Mouse (Mus musculus) hindbrain, postnatal 0 days (tissue): ENCODE results near the gene Copa. TPM values are rescaled to one million over a fixed set of nuclear protein-coding genes. Genes with fewer than 3 reads are reported as not detected.

ENCODE experiments used
- ATAC-seq: fragments of 200-750 bp; cut with Nextera tagmentation; 2 replicates; pipeline ENCODE4 v1.8.0; 2017; ENCODE audit warnings: mild to moderate bottlenecking, moderate TSS enrichment, moderate library complexity
- DNase-seq: peaks from one replicate; pipeline ENCODE4 v3.0.0-alpha.2; 2015; ENCODE audit warnings: low spot score
- H3K27ac ChIP-seq: fragments of 300-500 bp; sonication (generic); 2 replicates; pipeline ENCODE4 v1.5.1; 2014; ENCODE audit warnings: mild to moderate bottlenecking
- H3K27me3 ChIP-seq: fragments of 300-500 bp; sonication (generic); 2 replicates; pipeline ENCODE4 v1.6.1; 2014; ENCODE audit warnings: low read length, mixed read lengths; ENCODE audit not compliant: insufficient read depth
- H3K36me3 ChIP-seq: fragments of 300-500 bp; sonication (generic); 2 replicates; pipeline ENCODE4 v1.6.1; 2014; ENCODE audit warnings: low read length, mixed read lengths; ENCODE audit not compliant: insufficient read depth
- H3K4me1 ChIP-seq: fragments of 300-500 bp; sonication (generic); 2 replicates; pipeline ENCODE4 v1.6.1; 2014; ENCODE audit warnings: antibody characterized with exemption, low read length, mixed read lengths; ENCODE audit not compliant: insufficient read depth
- H3K4me2 ChIP-seq: fragments of 300-500 bp; sonication (generic); 2 replicates; pipeline ENCODE4 v1.6.1; 2014; ENCODE audit warnings: low read depth, mild to moderate bottlenecking, low read length, moderate library complexity, mixed read lengths
- H3K4me3 ChIP-seq: fragments of 300-500 bp; sonication (generic); 2 replicates; pipeline ENCODE4 v1.5.1; 2014; ENCODE audit warnings: low read length
- H3K9ac ChIP-seq: fragments of 300-500 bp; sonication (generic); replicated peaks from 2 replicates; pipeline ENCODE4 v1.6.1; 2014; ENCODE audit warnings: mild to moderate bottlenecking, low read length, moderate library complexity, mixed read lengths
- H3K9me3 ChIP-seq: fragments of 300-500 bp; sonication (generic); 2 replicates; pipeline ENCODE4 v1.6.1; 2016; ENCODE audit warnings: low read length, mixed read lengths
- CTCF ChIP-seq: IDR thresholded peaks from 2 replicates; pipeline ENCODE4 v1.5.1; 2016; ENCODE audit warnings: antibody characterized with exemption, control low read depth, low read depth
- WGBS: fragments of 180-500 bp; shearing (Covaris S2); extraction: QIAGEN DNeasy Blood & Tissue Kit; methylation state at CpG from one replicate; pipeline ENCODE4 v1.1.7; 2014; 5-methylcytosine and 5-hydroxymethylcytosine counted together
- polyA plus RNA-seq: library from polyadenylated mRNA; unstranded; fragments of >200 nt; fragmentation: Nextera tagmentation; extraction: Ambion mirVana; gene quantifications from 2 replicates; pipeline ENCODE4 v1.2.1, GENCODE M21; 2015
- total RNA-seq: library from RNA; depleted of rRNA; stranded (reverse); fragments of >200 nt; gene quantifications from 2 replicates; pipeline ENCODE4 v1.2.3, GENCODE M21; 2014

The Copa gene
- total and polyA plus RNA-seq, 2 experiments from 2014 or later = 142 to 191 TPM

DNA sequence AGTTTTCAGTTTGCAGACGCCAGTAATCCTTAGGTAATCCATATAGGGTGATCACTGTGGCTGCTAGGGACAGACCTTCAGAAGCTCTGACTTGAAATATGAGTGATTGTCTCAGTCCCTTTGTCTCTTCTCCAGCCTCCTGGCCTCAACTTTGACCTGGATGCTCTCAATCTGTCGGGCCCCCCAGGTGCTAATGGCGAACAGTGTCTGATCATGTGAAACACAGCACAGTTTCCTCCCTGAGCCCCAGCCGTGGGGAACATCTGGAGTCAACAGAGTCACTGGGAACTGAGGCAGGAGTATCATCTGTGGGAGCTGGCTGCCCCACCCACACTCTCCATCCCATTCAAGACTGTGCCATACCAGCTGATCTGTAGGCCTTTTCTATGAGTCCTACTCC lies 51.7 kb downstream of the Copa start:
- WGBS = 89% methylated on average over 4 of the region's 4 CpGs
- peaks cover 52% of the 10 kb centered on the region for H3K36me3 ChIP-seq
- H3K4me1 ChIP-seq = no peaks in the 10 kb centered on the region

DNA sequence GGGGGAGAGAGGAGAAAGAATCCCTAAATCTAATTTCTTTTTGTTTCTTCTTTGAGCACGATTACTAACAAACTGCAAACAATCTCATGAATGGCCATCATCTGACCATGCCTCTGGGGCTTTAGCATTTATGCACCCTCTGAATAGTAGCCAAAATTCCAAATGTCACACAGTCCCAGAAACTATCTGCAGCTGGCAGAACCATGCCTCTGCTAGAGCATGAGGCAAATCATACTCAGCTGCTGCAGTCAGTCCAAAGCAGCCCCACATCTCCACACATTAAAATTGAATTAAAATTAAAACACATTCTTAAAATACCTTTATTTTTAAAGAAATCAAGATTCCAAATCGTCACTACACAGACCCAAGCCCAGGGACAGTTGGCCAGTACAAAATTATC lies 57.8 kb downstream of the Copa start:
- Histone ChIP-seq H3K27me3 (no peaks in the 10 kb centered on the region), H3K9ac (no peak overlapping the region), H3K4me3 (no peak overlapping the region), H3K27ac (no peak overlapping the region), H3K4me1 (no peaks in the 10 kb centered on the region), H3K9me3 (no peaks in the 10 kb centered on the region), H3K36me3 (peaks cover 2% of the 10 kb centered on the region; the same call in 1 of the 2 replicates), H3K4me2 (no peak overlapping the region)
- ATAC-seq (no peak), DNase-seq (no peak)
- no peak for TF ChIP-seq CTCF
- 82% methylated on average over 2 of the region's 2 CpGs for WGBS

More for the DNA sequence above, 51.7 kb downstream of the Copa start:
- ATAC-seq = no peak
- Histone ChIP-seq H3K9ac (no peak overlapping the region), H3K4me2 (no peak overlapping the region), H3K4me3 (no peak overlapping the region), H3K9me3 (no peaks in the 10 kb centered on the region), H3K27ac (no peak overlapping the region), H3K27me3 (no peaks in the 10 kb centered on the region)
- TF ChIP-seq CTCF = no peak
- DNase-seq = no peak

DNA sequence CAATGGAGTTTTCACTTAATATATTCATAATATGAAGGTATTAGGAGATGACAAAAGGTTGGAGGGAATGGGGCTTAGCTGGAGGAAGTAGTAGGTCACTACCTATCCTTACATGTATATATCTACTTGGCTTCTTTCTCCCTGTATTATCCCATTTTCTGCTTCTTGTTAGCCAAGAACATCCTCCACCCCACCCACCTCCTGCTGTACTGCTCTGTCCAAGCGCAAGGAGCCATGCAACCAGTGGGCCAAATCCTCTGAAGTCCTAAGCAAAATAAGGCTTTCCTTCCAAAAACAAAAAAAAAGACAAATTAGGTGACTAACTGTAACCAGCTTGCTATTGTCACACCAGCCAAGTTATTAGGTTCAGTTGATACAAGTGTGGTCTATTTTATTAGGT lies 58.5 kb downstream of the Copa start:
- H3K9ac ChIP-seq = no peak overlapping the region
- H3K4me3 ChIP-seq = no peak overlapping the region
- no peak for DNase-seq
- H3K27ac ChIP-seq = no peak overlapping the region
- TF ChIP-seq CTCF = no peak
- 83% methylated on average over 1 of the region's 1 CpGs for WGBS
- H3K27me3 ChIP-seq = no peaks in the 10 kb centered on the region
- no peak overlapping the region for H3K4me2 ChIP-seq
- ATAC-seq = no peak
- H3K36me3 ChIP-seq = no peaks in the 10 kb centered on the region
- no peaks in the 10 kb centered on the region for H3K9me3 ChIP-seq
- H3K4me1 ChIP-seq = no peaks in the 10 kb centered on the region

DNA sequence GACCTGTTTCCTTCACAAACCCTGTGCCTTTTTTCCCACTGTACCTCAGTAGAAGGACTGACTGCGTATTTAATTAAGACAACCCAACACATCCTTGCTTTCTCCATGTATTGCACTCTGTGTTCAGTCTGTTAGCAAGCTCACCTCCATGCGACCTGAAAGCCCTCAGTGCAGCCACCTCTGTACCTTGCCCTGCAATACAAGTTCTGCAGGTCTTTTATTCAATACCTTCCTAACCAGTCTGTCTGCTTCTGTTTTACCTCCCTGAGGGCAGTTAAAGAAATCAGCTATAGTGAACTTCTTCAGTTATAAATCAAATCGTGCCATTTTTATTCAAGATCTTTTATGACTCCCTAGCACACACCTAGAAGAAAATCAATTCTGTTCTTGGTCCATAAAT lies 59.2 kb downstream of the Copa start:
- WGBS = 84% methylated on average over 3 of the region's 3 CpGs
- H3K4me2 ChIP-seq = no peak overlapping the region
- H3K27me3 ChIP-seq = no peaks in the 10 kb centered on the region
- H3K9me3 ChIP-seq = no peaks in the 10 kb centered on the region
- H3K27ac ChIP-seq = no peak overlapping the region
- ATAC-seq (no peak), DNase-seq (no peak)
- H3K36me3 ChIP-seq = no peaks in the 10 kb centered on the region
- H3K9ac ChIP-seq = no peak overlapping the region
- no peak overlapping the region for H3K4me3 ChIP-seq
- H3K4me1 ChIP-seq = no peaks in the 10 kb centered on the region
- no peak for TF ChIP-seq CTCF

DNA sequence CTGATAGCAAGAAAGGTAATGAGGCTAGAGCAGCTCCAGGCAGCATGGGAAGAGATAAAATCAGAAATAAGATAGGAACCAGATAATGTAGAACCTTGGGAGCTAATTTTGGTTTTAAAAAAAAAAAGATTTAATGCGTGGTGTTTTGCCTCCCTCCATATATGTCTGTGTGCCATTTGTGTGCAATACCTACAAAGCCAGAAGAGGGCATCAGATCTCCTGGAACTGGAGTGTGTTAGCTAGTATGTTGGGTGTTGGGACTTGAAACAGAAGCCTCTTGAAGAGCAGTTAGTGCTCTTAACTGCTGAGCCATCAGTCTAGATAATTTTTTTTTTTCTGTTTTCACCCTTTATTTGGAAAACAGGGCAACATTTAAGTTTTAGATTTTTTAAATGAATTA lies 61.2 kb downstream of the Copa start:
- ATAC-seq (no peak), DNase-seq (peak; percentile 67)
- H3K4me2 ChIP-seq = no peak overlapping the region
- H3K36me3 ChIP-seq = no peaks in the 10 kb centered on the region
- H3K9ac ChIP-seq = no peak overlapping the region
- peak; percentile 75 for TF ChIP-seq CTCF
- WGBS = 40% methylated on average over 1 of the region's 1 CpGs
- no peaks in the 10 kb centered on the region for H3K9me3 ChIP-seq
- no peaks in the 10 kb centered on the region for H3K27me3 ChIP-seq
- H3K4me1 ChIP-seq = peaks cover 5% of the 10 kb centered on the region; the same call in 1 of the 2 replicates
- no peak overlapping the region for H3K27ac ChIP-seq
- H3K4me3 ChIP-seq = no peak overlapping the region

DNA sequence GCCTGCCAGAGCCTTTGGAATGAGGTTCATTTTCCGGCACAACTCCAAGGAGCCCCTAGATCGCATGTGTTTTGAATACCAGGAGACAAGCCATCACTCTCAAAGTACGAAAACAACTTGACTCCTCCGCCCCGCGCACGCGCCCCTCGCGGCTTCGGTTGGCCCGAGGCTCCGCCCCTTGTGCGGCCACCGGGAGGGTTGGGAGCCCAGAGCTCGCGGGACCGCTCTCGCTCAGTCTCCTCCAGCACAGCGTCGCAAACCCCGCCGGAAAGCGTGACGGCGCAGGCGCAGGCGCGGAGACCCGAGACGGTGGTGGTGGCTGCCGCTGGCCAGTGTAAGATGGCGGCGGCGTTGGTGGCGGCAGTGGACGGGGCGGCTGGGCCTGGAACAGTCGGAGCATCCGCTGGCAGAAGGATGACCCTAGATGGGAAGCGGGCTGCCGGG lies 65.5 kb downstream of the Copa start, which contains the start of gene Dcaf8:
Gene Dcaf8, plus strand, starts transcription at position 250 of the 444 bp plus-strand sequence.
- Histone ChIP-seq H3K27me3 (no peaks in the 10 kb centered on the region), H3K9ac (peak within 1 kb of the TSS; percentile 100), H3K36me3 (peaks cover 5% of the 10 kb centered on the region; the same call in 1 of the 2 replicates), H3K4me2 (peak within 1 kb of the TSS; percentile 77), H3K27ac (peak within 1 kb of the TSS; percentile 98), H3K4me3 (peak within 1 kb of the TSS; percentile 97), H3K4me1 (peaks cover 11% of the 10 kb centered on the region), H3K9me3 (no peaks in the 10 kb centered on the region)
- ATAC-seq (peak; percentile 99), DNase-seq (peak; percentile 98)
- TF ChIP-seq CTCF = no peak
- under 1% methylated on average over 41 of the region's 42 CpGs for WGBS

DNA sequence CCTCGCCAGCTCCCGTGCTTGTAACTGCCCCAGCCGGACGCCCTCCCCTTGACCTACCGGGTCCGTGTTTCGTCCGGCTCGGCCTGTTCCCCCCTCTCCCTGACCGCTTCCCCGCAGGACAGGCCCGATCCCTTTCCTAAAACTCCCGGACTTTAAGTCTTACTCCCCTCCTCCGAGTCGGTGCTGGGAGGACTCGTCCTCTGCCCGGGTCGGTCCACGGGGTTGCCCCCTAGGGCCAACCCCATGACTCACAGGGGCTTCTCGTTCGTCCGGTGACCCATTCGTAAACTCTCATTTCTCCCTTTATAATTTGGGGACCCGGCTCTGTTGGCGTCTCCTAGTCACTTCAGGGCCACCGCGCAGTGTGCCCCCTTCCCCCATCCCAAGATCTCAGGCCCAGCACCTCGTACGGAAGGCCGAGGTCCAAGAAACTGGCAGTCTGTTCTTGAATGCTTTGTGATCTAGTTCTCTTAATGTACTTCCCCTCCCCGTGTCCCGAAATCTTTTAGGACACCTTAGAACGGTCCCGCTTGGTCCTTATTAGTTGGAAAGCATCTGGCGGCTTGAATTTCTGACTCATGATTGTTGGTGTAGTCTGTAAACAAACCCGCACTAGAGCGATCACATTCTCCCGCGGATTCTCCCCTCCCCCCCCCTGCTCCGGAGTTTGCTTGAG lies 66.1 kb downstream of the Copa start:
- Histone ChIP-seq H3K27ac (peak overlapping the region; percentile 98), H3K4me1 (peaks cover 11% of the 10 kb centered on the region), H3K9me3 (no peaks in the 10 kb centered on the region), H3K9ac (peak overlapping the region; percentile 100), H3K4me2 (peak overlapping the region; percentile 77), H3K4me3 (peak overlapping the region; percentile 97), H3K36me3 (peaks cover 5% of the 10 kb centered on the region; the same call in 1 of the 2 replicates), H3K27me3 (no peaks in the 10 kb centered on the region)
- ATAC-seq = no peak
- no peak for TF ChIP-seq CTCF
- DNase-seq = peak; percentile 46
- WGBS = under 1% methylated on average over 40 of the region's 40 CpGs
